ENCODE assay signal across 25 mouse cellular contexts in genomic region chr4:26736381-26736780, GRCm38 (mm10).
A peak's percentile ranks its signal among the peaks of the same experiment; 100 is the strongest.
DNase-seq lines count a peak whose midpoint lies in the region; ATAC-seq and TF ChIP-seq lines count a peak whose summit lies in the region.
"Had no signal": no experiment of that assay in that cellular context is flagged by ENCODE, and none has a peak within 500 bp of the region (broad histone marks: within the 10 kb centered on the region; RNA-seq: fewer than 3 reads in every experiment).

No protein-coding gene starts in this region.

- no peaks in the 10 kb centered on the region for H3K4me1 ChIP-seq in hindbrain, postnatal 0 days (ENCODE audit: insufficient read depth, low read length)
- H3K4me1 ChIP-seq in hindbrain, embryonic 14.5 days (replicated peaks; ENCODE audit: control insufficient read depth, insufficient read depth, low read length): no peaks in the 10 kb centered on the region
- no peaks in the 10 kb centered on the region for H3K4me1 ChIP-seq in midbrain, postnatal 0 days (ENCODE audit: insufficient read depth, low read length)
- H3K4me1 ChIP-seq in midbrain, embryonic 11.5 days (ENCODE audit: control insufficient read depth, insufficient read depth, low read length): no peaks in the 10 kb centered on the region
- H3K4me1 ChIP-seq: embryonic facial prominence, embryonic 12.5 days; embryonic facial prominence, embryonic 15.5 days; forebrain, embryonic 15.5 days; heart, embryonic 12.5 days; heart, embryonic 15.5 days; hindbrain, embryonic 10.5 days; hindbrain, embryonic 13.5 days had no signal

- H3K9ac ChIP-seq in hindbrain, postnatal 0 days (replicated peaks; ENCODE audit: low read length): no peak overlapping the region
- H3K9ac ChIP-seq in hindbrain, embryonic 14.5 days: no peak overlapping the region
- H3K9ac ChIP-seq in midbrain, postnatal 0 days (replicated peaks; ENCODE audit: low read length, poor library complexity, severe bottlenecking): no peak overlapping the region
- no peak overlapping the region for H3K9ac ChIP-seq in midbrain, embryonic 11.5 days (ENCODE audit: low read length)
- H3K9ac ChIP-seq: embryonic facial prominence, embryonic 12.5 days; embryonic facial prominence, embryonic 15.5 days; forebrain, embryonic 15.5 days; heart, embryonic 12.5 days; heart, embryonic 15.5 days; hindbrain, embryonic 13.5 days had no signal

- H3K27ac ChIP-seq in hindbrain, postnatal 0 days: no peak overlapping the region
- H3K27ac ChIP-seq in hindbrain, embryonic 14.5 days: no peak overlapping the region
- H3K27ac ChIP-seq in midbrain, postnatal 0 days (ENCODE audit: low read depth, low read length): no peak overlapping the region
- H3K27ac ChIP-seq in midbrain, embryonic 11.5 days (ENCODE audit: low read depth, low read length): no peak overlapping the region
- H3K27ac ChIP-seq: embryonic facial prominence, embryonic 12.5 days; embryonic facial prominence, embryonic 15.5 days; forebrain, embryonic 15.5 days; heart, embryonic 15.5 days; hindbrain, embryonic 10.5 days; hindbrain, embryonic 13.5 days had no signal

- peak; percentile 5 for DNase-seq in hindbrain, postnatal 0 days (ENCODE audit: low spot score)
- no peak for DNase-seq in hindbrain, embryonic 14.5 days (ENCODE audit: low spot score)
- peak; percentile 9 for DNase-seq in midbrain, postnatal 0 days (ENCODE audit: low spot score)
- DNase-seq in midbrain, embryonic 11.5 days (ENCODE audit: low spot score, missing footprints): no peak
- DNase-seq in brain, adult 2 months (ENCODE audit: low read depth, low spot score): peak; percentile 8
- DNase-seq in adrenal gland, postnatal 10 days: no peak
- DNase-seq: adrenal gland, postnatal 14 days; cerebellum, adult 18-20 months; cerebellum, adult 9-11 months; cerebellum, postnatal 25 days; gastrocnemius, postnatal 25 days; heart, adult 18-20 months; heart, postnatal 10 days; heart, postnatal 36 days had no signal

- H3K4me3 ChIP-seq in hindbrain, postnatal 0 days (ENCODE audit: low read length): no peak overlapping the region
- no peak overlapping the region for H3K4me3 ChIP-seq in hindbrain, embryonic 14.5 days (replicated peaks; ENCODE audit: low read length)
- H3K4me3 ChIP-seq in midbrain, postnatal 0 days (ENCODE audit: low read depth, low read length): no peak overlapping the region
- no peak overlapping the region for H3K4me3 ChIP-seq in midbrain, embryonic 11.5 days (ENCODE audit: low read depth, low read length)
- H3K4me3 ChIP-seq: embryonic facial prominence, embryonic 12.5 days; embryonic facial prominence, embryonic 15.5 days; forebrain, embryonic 15.5 days; heart, embryonic 12.5 days; heart, embryonic 15.5 days; hindbrain, embryonic 10.5 days; hindbrain, embryonic 13.5 days had no signal

- WGBS in hindbrain, postnatal 0 days: 73% methylated on average over 3 of the region's 3 CpGs
- 79% methylated on average over 3 of the region's 3 CpGs for WGBS in hindbrain, embryonic 14.5 days
- WGBS in midbrain, postnatal 0 days: 75% methylated on average over 3 of the region's 3 CpGs
- WGBS in midbrain, embryonic 11.5 days: 86% methylated on average over 3 of the region's 3 CpGs

- H3K4me2 ChIP-seq in hindbrain, postnatal 0 days (ENCODE audit: low read depth, low read length): no peak overlapping the region
- H3K4me2 ChIP-seq in hindbrain, embryonic 14.5 days (replicated peaks): no peak overlapping the region
- H3K4me2 ChIP-seq in midbrain, postnatal 0 days (ENCODE audit: low read depth, low read length, poor library complexity, severe bottlenecking): no peak overlapping the region
- H3K4me2 ChIP-seq in midbrain, embryonic 11.5 days: no peak overlapping the region
- H3K4me2 ChIP-seq: embryonic facial prominence, embryonic 12.5 days; embryonic facial prominence, embryonic 15.5 days; forebrain, embryonic 15.5 days; heart, embryonic 12.5 days; heart, embryonic 15.5 days; hindbrain, embryonic 13.5 days had no signal

- peak; percentile 27; the same call in 1 of the 2 replicates for TF ChIP-seq CTCF in hindbrain, postnatal 0 days (IDR thresholded peaks at IDR 0.05; ENCODE audit: low read depth)
- peak; percentile 49 for TF ChIP-seq CTCF in midbrain, postnatal 0 days (IDR thresholded peaks at IDR 0.05)

- ATAC-seq in hindbrain, postnatal 0 days: no peak
- ATAC-seq in hindbrain, embryonic 14.5 days (ENCODE audit: low FRiP score): no peak
- ATAC-seq in midbrain, postnatal 0 days (ENCODE audit: low FRiP score): 0 out of 2 replicates have a peak, but pooled peaks have one; percentile 47
- ATAC-seq in midbrain, embryonic 11.5 days (ENCODE audit: low FRiP score): no peak
- ATAC-seq: CD4-positive, CD25-positive, alpha-beta regulatory T cell, adult 4 months; forebrain, embryonic 15.5 days; intestine, postnatal 0 days; Patski had no signal

- no peaks in the 10 kb centered on the region for H3K36me3 ChIP-seq in hindbrain, postnatal 0 days (ENCODE audit: insufficient read depth, low read length)
- H3K36me3 ChIP-seq in hindbrain, embryonic 14.5 days (replicated peaks; ENCODE audit: control insufficient read depth, insufficient read depth): no peaks in the 10 kb centered on the region
- no peaks in the 10 kb centered on the region for H3K36me3 ChIP-seq in midbrain, postnatal 0 days (ENCODE audit: insufficient read depth, low read length)
- H3K36me3 ChIP-seq in midbrain, embryonic 11.5 days (ENCODE audit: control insufficient read depth, insufficient read depth, low read length): no peaks in the 10 kb centered on the region
- H3K36me3 ChIP-seq: embryonic facial prominence, embryonic 12.5 days; embryonic facial prominence, embryonic 15.5 days; forebrain, embryonic 15.5 days; G1E; heart, embryonic 12.5 days; heart, embryonic 15.5 days; hindbrain, embryonic 10.5 days; hindbrain, embryonic 13.5 days had no signal

- no peaks in the 10 kb centered on the region for H3K27me3 ChIP-seq in hindbrain, postnatal 0 days (ENCODE audit: insufficient read depth, low read length)
- no peaks in the 10 kb centered on the region for H3K27me3 ChIP-seq in hindbrain, embryonic 14.5 days (ENCODE audit: control insufficient read depth, insufficient read depth, low read length)
- H3K27me3 ChIP-seq in midbrain, postnatal 0 days (ENCODE audit: insufficient read depth, low read length): no peaks in the 10 kb centered on the region
- no peaks in the 10 kb centered on the region for H3K27me3 ChIP-seq in midbrain, embryonic 11.5 days (ENCODE audit: control insufficient read depth, insufficient read depth, low read length)
- H3K27me3 ChIP-seq: embryonic facial prominence, embryonic 12.5 days; embryonic facial prominence, embryonic 15.5 days; forebrain, embryonic 15.5 days; heart, embryonic 12.5 days; heart, embryonic 15.5 days; hindbrain, embryonic 13.5 days; Patski had no signal

- no peaks in the 10 kb centered on the region for H3K9me3 ChIP-seq in hindbrain, postnatal 0 days (ENCODE audit: low read length)
- H3K9me3 ChIP-seq in hindbrain, embryonic 14.5 days (ENCODE audit: control insufficient read depth, low read length): no peaks in the 10 kb centered on the region
- no peaks in the 10 kb centered on the region for H3K9me3 ChIP-seq in midbrain, postnatal 0 days (ENCODE audit: low read length)
- no peaks in the 10 kb centered on the region for H3K9me3 ChIP-seq in midbrain, embryonic 11.5 days (ENCODE audit: control insufficient read depth, low read length)
- H3K9me3 ChIP-seq: embryonic facial prominence, embryonic 12.5 days; embryonic facial prominence, embryonic 15.5 days; forebrain, embryonic 15.5 days; G1E; heart, embryonic 12.5 days; heart, embryonic 15.5 days; hindbrain, embryonic 10.5 days; hindbrain, embryonic 13.5 days had no signal

Comparison
In these comparisons a context has a peak if more than half of its experiments do, and no peak if none do; other contexts are left out.
1. DNase-seq: peak in hindbrain, postnatal 0 days (single experiment), midbrain, postnatal 0 days (single experiment) and brain, adult 2 months (single experiment); none in hindbrain, embryonic 14.5 days (single experiment), midbrain, embryonic 11.5 days (single experiment) and adrenal gland, postnatal 10 days (single experiment).